In the genomic region with DNA sequence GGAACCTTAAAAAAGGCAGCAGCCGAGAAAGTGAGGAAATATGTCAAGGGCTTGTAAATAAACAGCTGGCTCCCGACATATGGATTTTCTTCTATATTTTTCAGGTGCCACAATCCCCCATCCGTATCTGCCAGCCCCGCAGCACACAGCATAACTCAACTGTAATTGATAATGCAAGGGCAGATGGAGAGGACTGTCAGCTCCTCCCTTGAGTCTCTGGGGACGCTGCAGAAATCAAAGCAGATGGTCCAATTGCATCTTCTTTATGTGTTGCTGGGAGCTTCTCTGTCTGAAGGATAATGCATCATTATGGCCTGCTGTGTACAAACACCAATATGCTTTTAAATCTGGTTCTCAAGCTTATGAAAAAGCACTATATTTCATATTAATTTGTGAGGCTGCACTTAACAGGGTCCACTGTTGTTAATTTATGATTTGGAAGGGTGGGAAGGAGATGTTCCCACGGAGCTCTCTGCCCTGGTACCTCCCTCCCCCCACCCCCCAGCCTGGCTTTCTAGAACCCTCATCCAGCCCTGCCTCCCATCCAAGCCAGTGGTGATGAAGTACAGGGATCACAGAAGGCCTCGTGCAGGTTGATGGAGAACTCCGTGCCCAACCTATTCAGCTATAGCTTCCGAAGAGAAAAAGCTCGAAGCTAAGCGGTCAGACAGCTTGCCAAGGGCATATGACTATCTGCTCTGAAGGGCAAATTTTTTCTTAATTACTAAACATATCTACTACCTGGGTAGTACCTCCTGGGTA, we compare ENCODE assay signal across 13 mouse cellular contexts.
DNase-seq lines count a peak whose midpoint lies in the region; ATAC-seq and TF ChIP-seq lines count a peak whose summit lies in the region.
"Had no signal": no experiment of that assay in that cellular context is flagged by ENCODE, and none has a peak within 500 bp of the region (broad histone marks: within the 10 kb centered on the region; RNA-seq: fewer than 3 reads in every experiment).

No protein-coding gene starts in this region.

- H3K9ac ChIP-seq in hindbrain, postnatal 0 days (replicated peaks; ENCODE audit: low read length) = no peak overlapping the region
- H3K9ac ChIP-seq: liver, embryonic 12.5 days had no signal

- H3K4me1 ChIP-seq in hindbrain, postnatal 0 days (ENCODE audit: insufficient read depth, low read length) = peaks cover 6% of the 10 kb centered on the region; the same call in 1 of the 2 replicates
- H3K4me1 ChIP-seq: liver, embryonic 12.5 days had no signal

- H3K9me3 ChIP-seq in hindbrain, postnatal 0 days (ENCODE audit: low read length) = no peaks in the 10 kb centered on the region
- H3K9me3 ChIP-seq: liver, embryonic 12.5 days had no signal

- H3K4me3 ChIP-seq in hindbrain, postnatal 0 days (ENCODE audit: low read length) = no peak overlapping the region
- no peak overlapping the region for H3K4me3 ChIP-seq in gastrocnemius, adult 2 months
- H3K4me3 ChIP-seq: liver, embryonic 12.5 days had no signal

- 47% methylated on average over 11 of the region's 11 CpGs for WGBS in hindbrain, postnatal 0 days

- H3K4me2 ChIP-seq in hindbrain, postnatal 0 days (ENCODE audit: low read depth, low read length) = no peak overlapping the region
- H3K4me2 ChIP-seq: heart, embryonic 11.5 days; liver, embryonic 12.5 days had no signal

- no peaks in the 10 kb centered on the region for H3K27me3 ChIP-seq in hindbrain, postnatal 0 days (ENCODE audit: insufficient read depth, low read length)
- H3K27me3 ChIP-seq: liver, embryonic 12.5 days had no signal

- no peaks in the 10 kb centered on the region for H3K36me3 ChIP-seq in hindbrain, postnatal 0 days (ENCODE audit: insufficient read depth, low read length)
- H3K36me3 ChIP-seq: liver, embryonic 12.5 days had no signal

- no peak for TF ChIP-seq CTCF in hindbrain, postnatal 0 days (IDR thresholded peaks at IDR 0.05; ENCODE audit: low read depth)
- TF ChIP-seq CTCF in gastrocnemius, adult 2 months (IDR thresholded peaks at IDR 0.05) = no peak

- intact Hi-C loops in gastrocnemius, adult 2 months (cut with DNase I) = no loop called here

- peak; percentile 25 for DNase-seq in embryo, embryonic 10 days (ENCODE audit: low spot score)
- DNase-seq in embryo, embryonic 9.5 days (ENCODE audit: extremely low spot score) = no peak
- peak; percentile 5 for DNase-seq in right cerebral cortex, adult 18-20 months
- no peak for DNase-seq in right cerebral cortex, postnatal 36 days (ENCODE audit: low spot score in 2 of 2)
- peak; percentile 83 for DNase-seq in hindbrain, postnatal 0 days (ENCODE audit: low spot score)
- DNase-seq in gastrocnemius, adult 2 months = no peak
- no peak for DNase-seq in urinary bladder, postnatal 10 days (ENCODE audit: low spot score)
- no peak for DNase-seq in adrenal gland, adult 18-20 months (ENCODE audit: low spot score in 2 of 2)
- DNase-seq: adrenal gland, postnatal 36 days; cerebellum, adult 9-10 months; lung, postnatal 14 days had no signal

- H3K27ac ChIP-seq in hindbrain, postnatal 0 days = peak overlapping the region; percentile 67
- no peak overlapping the region for H3K27ac ChIP-seq in gastrocnemius, adult 2 months
- H3K27ac ChIP-seq: liver, embryonic 12.5 days had no signal

- peak; percentile 76 for ATAC-seq in hindbrain, postnatal 0 days
- ATAC-seq: liver, embryonic 12.5 days had no signal

Comparison
In these comparisons a context has a peak if more than half of its experiments do, and no peak if none do; other contexts are left out.
1. DNase-seq: peak in embryo, embryonic 10 days (single experiment), right cerebral cortex, adult 18-20 months (single experiment) and hindbrain, postnatal 0 days (single experiment); none in embryo, embryonic 9.5 days (single experiment), right cerebral cortex, postnatal 36 days (0 of 2), gastrocnemius, adult 2 months (single experiment), urinary bladder, postnatal 10 days (single experiment) and adrenal gland, adult 18-20 months (0 of 2).